Mouse (Mus musculus) frontal cortex, postnatal 36 days (tissue): ENCODE data around the gene Ank2.
"Not testable (repeated sequence)": the region's sequence is repeated elsewhere in the genome, so short reads cannot be mapped to it uniquely, and the experiment has no call there.

Experiments
- DNase-seq, 2 experiments: peaks; one replicate each; pipeline ENCODE4 v3.0.0; 2022; ENCODE audit warnings: low spot score in 2 of 2

Gene Ank2

GRCm38 (mm10) chr3:127361384-127361783 is 137.8 kb downstream of the Ank2 start:
- DNase-seq, result no peak

DNA sequence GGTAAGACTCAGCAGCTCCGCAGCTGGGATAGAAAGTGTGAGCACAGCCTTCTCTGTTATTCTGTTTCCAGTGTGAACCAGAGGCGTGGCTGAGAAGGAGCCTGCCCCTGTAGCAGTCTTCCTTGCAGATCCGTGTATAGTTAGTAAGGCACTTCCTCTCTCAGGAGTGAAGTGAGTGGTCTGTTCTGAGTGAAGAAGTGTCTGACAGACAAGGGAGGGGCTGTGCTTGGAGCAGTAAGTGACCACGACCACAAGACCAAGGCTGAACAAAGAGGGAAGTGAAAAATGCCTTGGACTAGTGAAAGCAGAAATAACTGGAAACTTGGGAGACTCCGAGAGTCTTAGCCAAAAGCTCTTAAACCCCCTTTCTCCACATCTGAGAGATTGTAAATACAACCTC is 143.9 kb downstream of the Ank2 start:
- no peak for DNase-seq

GRCm38 (mm10) chr3:127350602-127351362 is 148.4 kb downstream of the Ank2 start:
- DNase-seq, result no peak

- no peak for DNase-seq
These were observed 150.2 kb downstream of the Ank2 start for GRCm38 (mm10) chr3:127348926-127349325.

DNA sequence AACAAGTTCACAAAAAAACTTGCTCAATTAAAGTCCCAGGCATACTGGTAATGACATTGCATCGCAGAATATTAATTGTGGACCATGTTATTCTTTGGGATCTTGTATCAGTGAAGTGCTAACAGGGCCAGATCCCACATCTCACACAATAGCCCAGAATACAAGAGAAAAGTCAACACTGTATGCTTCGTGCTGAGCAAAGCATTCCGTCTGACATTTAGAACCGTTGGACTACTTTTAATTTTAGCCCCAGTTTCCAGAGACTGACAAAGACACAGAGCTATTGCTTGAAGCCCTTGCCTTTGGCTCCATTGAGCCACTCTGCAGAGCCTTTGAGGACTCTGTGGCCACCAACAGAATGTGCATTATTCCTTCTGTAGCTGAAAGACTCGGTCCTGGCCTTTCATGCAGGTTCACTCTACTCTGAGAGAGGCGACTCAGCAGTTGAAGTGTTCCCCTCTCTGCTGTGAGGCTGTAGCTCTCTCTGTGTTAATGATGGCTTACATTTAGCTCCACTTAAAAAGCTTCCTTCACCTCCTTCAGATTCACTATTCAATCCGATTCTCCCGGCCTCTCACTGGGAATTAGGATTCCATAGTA is 153.2 kb downstream of the Ank2 start:
- no peak for DNase-seq

DNA sequence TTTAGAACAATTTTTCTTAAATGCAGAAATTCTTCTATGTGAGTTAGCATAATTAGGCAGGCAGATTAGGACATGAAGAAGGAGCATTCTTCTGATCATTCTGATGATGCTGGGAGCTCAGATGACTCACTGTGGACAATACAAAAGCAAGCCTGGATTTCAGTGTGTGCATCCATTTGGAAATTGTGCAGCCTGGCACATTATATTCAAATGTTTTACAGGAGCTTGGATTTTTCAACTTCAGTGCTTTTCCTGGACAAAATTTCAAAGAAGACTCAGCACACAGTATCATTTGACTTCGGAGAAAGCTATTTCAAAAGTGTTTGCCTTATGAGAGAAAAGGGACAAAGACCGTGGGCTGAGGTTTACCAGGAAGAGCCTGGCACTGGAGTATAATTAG is 157.8 kb downstream of the Ank2 start:
- DNase-seq, result no peak

DNA sequence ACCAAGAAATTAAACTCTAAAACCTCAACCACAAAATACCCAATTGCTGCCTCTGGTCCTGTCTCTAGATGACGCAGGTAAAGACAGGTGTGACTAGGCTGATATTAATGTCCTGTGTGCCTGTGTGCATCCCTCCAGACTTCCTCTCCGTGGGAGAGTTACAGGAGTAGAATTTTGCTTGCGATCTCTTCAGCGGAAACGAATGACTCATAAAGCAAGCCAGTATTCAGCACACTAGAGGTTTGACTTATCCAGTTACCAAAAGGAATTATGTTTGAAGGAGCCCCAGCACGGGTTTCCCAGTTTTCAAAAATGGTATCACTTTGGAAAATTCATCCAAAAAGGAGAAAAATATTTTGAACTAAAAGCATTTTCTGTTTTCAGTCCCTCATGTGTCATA is 164.3 kb downstream of the Ank2 start:
- DNase-seq, result no peak

DNA sequence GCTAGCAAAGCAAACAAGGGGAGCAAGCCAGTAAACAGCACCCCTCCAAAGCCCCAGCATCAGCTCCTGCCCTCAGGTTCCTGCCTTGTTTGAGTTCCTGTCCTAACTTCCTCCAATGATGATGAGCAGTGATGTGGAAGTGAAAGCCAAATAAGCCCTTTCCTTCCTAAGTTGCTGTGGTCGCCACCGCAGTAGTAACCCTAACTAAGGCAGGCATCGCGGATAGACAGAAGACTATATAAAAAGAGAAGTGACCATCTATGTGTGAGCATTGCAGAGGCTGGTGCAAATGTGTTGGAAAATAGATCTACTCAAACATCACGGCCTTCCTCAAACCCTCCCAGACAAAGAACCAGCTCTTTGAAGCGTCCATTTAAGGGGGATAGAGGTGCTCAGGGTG is 167.6 kb downstream of the Ank2 start:
- no peak for DNase-seq

DNA sequence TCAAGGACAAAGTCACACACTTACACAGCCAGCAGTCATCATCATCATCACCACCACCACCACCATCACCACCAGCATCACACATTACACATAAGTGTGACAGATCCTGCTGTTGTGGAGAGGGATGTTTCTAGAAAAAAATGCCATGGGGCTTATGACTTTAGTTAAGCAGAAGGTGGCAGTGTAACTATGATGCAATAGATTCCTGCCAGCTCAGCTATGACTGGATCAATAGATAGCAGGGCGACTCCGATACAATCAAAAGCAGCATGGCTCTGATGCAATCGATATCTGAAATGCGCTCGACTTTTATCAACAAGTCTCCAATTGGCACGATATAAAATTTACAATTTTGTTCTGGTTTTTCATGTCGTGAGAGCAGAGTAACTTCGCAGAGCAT is 172.8 kb downstream of the Ank2 start:
- DNase-seq, result no peak

DNA sequence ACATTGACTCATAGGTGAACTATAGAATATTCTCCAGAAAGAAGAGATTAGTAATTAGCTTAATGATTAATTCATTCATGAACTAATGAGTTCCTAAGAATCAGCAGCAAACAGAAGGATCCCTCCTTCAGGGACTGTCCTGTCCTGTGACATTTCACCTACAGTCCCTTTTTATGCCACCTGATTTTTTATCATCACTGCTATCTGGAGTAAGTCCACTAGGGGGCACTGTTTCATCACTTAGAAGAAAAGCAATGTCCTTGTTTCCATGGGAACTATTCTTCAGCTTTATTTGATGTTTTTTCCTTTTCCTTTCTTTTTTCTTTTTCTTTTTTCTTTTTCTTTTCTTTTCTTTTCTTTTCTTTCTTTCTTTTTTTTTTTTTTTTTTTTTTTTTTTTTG is 176.3 kb downstream of the Ank2 start:
- peak in 1 of 2 experiments; percentile 75 for DNase-seq

GRCm38 (mm10) chr3:127321645-127322044 is 177.5 kb downstream of the Ank2 start:
- no peak for DNase-seq

GRCm38 (mm10) chr3:127321031-127321430 is 178.1 kb downstream of the Ank2 start:
- DNase-seq, result not testable (repeated sequence)

GRCm38 (mm10) chr3:127320311-127320710 is 178.8 kb downstream of the Ank2 start:
- DNase-seq, result no peak

DNA sequence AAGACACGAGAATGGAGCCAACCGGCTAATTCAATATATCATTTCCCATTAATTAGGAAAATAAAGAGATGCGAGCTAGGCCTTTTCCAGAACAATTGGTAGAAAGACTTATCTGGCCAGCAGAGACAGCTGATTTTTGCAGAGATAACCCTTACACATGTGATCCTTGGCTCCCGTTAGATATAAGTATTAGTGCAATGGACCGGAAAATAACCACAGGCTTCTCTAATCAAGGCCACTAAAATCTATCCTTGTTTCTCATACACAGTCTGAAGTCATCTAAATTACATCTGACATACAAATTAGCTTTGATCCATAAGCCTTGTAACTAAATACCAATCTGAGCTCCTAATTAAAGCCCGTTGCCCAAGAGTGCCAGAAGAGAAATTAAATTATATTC is 181.5 kb downstream of the Ank2 start:
- no peak for DNase-seq

DNA sequence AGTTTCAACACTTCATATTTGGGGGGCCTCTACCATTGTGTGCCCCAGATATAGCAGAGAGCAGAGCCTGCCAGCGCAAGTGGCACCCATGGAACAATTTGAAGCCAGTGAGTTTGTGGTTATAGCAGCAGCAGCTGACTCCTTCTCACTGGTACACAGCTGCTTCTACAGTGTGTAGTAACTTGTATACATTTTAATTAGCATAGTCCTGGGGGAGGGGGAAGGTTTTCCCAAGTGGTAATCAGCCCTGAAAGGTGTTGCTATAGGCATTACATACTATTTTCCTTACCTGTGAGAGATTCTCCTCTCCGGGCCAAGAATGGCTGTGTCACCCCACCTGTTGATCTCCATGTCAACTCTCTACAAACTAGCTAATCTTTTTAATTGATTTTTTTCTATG is 182.4 kb downstream of the Ank2 start:
- DNase-seq, result no peak

GRCm38 (mm10) chr3:127311521-127311920 is 187.6 kb downstream of the Ank2 start:
- no peak for DNase-seq

DNA sequence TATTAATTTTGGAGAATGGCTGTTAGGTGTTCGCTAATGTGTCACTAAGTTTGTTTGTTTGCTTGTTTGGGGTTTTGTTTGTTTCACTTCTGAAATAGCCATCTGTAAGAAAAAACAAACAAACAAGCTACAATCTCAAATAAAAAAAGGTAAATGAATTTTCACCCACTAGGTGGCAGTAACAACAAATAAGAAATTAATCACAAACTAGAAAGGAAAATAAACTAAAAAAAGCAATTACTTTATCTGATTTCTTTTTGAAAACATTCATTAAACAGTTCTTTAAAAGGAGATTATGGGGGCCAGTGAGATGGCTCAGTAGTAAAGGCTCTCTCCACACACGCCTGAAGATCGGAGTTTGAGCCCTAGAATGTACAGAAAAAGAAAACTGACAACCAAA is 189.1 kb downstream of the Ank2 start:
- DNase-seq, result no peak

DNA sequence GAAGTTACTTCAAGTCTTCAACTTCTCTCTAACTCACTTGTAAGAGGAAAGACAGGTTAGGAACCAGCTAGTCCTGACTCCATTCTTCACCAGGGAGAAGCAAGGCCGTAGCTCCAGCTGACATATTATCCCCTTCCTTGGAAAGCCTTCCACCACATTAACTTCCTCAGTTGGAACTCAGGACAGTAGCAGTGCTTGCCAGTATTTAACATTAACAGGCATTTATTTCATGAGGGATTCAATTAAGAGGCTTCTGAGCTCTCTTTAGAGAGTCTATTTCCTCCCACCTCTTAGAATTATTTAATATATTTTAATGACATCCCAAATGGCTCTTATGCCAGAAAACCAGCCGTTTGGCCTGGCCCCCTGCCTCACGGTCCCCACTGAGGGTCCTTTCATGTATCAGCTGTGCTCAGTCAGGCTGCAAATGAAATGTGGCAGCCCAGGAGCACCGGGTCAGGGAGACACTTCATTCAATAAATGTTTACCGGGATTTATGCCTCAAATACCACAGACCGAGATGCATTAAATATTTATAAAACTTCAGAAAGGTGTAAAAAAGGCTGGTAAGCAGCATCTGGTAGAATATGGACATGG is 195.1 kb downstream of the Ank2 start:
- no peak for DNase-seq

- DNase-seq, result no peak
These were observed 196.1 kb downstream of the Ank2 start for GRCm38 (mm10) chr3:127303041-127303440.

DNA sequence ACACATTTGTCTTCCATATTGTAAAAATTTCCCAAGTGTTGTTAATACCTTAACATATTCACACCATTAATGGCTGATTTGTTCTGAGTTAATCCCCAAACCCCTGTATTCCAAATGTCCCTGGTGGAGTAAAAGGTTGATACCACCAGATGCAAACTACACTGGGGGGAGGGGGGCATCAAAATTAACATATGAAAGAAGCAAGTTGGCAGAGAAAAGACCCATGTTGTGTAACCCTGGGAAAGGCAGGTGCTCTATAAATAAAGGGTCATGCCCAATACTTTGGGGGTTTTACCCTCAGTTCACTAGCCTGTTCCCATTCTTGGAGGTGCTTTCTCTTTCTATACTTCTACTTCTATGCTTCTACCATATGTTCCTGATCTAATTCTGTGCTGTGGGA is 198.4 kb downstream of the Ank2 start:
- no peak for DNase-seq

DNA sequence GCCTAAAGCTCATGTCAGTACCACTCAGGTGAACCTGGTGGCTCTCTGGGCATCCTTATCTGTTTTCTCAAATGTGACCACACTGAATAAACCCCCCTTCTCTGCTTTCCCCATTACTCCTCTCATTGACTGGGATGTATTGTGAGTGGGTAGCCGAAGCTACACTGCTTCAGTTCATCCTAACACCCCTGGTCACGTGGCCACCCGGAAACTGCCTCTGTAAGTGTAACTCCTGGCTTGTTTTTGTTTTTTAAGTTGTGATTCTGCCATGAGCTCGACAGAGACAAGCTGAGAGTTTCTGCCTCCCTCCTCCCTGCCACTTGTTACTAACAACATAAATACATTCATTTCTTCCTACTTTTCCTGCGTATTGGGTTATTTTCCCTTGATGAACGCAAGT is 203.2 kb downstream of the Ank2 start:
- DNase-seq, result no peak

DNA sequence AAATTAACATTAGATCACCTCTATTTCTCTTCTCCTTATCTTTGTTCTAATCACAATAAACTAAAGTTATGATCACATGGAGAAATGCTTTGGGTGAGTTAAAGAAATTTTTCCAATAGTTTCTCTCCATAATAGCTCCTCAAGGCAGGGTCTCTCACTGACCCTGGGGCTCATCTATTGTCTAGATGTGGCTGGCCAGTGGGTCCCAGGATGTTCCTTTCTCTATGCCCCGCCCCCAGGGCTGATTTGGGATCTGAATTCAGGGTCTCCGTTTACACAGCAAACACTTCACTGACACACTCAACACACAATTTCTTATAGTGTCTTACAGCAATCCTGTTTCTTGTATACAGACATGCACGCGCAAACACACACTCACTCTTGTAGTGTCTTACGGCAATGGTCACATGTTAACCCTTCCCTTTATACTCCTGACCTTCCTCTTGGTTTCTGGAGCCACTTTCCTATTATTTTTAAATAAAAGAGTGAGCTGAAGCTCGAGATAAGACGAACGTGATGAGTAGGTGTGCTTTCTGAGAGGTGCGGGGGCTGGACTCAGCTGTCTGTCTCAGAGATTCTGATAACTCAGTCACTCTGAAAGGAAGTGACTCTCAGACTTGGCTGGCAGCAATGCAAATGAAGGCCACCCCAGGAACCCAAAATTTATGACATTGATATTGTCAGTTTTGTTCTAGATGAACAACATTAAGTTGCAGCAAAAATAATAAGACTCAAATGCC is 204.4 kb downstream of the Ank2 start:
- no peak for DNase-seq

GRCm38 (mm10) chr3:127294079-127294478 is 205.1 kb downstream of the Ank2 start:
- no peak for DNase-seq
